Mouse (Mus musculus) ES-Bruce4 (cell line): ENCODE measurements at regions not wholly inside any gene's neighbourhood (a gene's known extent, or its start where the extent isn't known, plus 50 kb on each side); places are given as distances from the start of the nearest gene placed in this dataset.

Source experiments
- CTCF ChIP-seq: IDR thresholded peaks from one replicate; pipeline ENCODE4 v1.8.1; 2011; ENCODE audit warnings: low read depth, low read length
- POLR2A ChIP-seq: IDR thresholded peaks from one replicate; pipeline ENCODE4 v1.8.1; 2011; ENCODE audit warnings: low read length; ENCODE audit not compliant: insufficient read depth

GRCm38 (mm10) chr12:39761326-39761725 lies 276.5 kb downstream of the Arl4a start:
- TF ChIP-seq POLR2A, result no peak
- no peak for TF ChIP-seq CTCF
